Mouse (Mus musculus): ENCODE measurements around the gene Glra4. TPM values are rescaled to one million over a fixed set of nuclear protein-coding genes. Genes with fewer than 3 reads are reported as not detected.

The Glra4 gene
- 0.04 TPM for polyA plus RNA-seq (2021)

GRCm38 (mm10) chrX:136780041-136780440, at the start of gene Glra4:
TSS of gene Glra4 (minus strand) at chrX:136780141.
- peaks cover 22% of the 10 kb centered on the region for H3K27me3 ChIP-seq
- no peak for TF ChIP-seq CTCF (IDR thresholded peaks at IDR 0.05)
- in situ Hi-C loops (cut with MboI; ENCODE audit: low pct_unique_long_range_greater_than_20kb), result no loop called here
- POLR2A ChIA-PET, result no interaction called here
- ATAC-seq (no peak), DNase-seq (ENCODE audit: low read depth, low spot score) (no peak)
- CTCF ChIA-PET, result no interaction called here

GRCm38 (mm10) chrX:136828610-136829009, 48.7 kb upstream of the Glra4 start:
- ChIA-PET POLR2A (no interaction called here), CTCF (interaction anchor here (1.3 to 1.4 kb wide), 2 partner anchors 8 to 11 kb away, joined by 4 to 5 read pairs; no protein-coding TSS in a partner anchor)
- peaks cover 33% of the 10 kb centered on the region for H3K27me3 ChIP-seq
- no peak for TF ChIP-seq CTCF (IDR thresholded peaks at IDR 0.05)
- DNase-seq (ENCODE audit: low read depth, low spot score) (no peak), ATAC-seq (no peak)
- in situ Hi-C loops (cut with MboI; ENCODE audit: low pct_unique_long_range_greater_than_20kb), result no loop called here

- POLR2A ChIA-PET, result no interaction called here
- CTCF ChIA-PET, result no interaction called here
- H3K27me3 ChIP-seq, result peaks cover 28% of the 10 kb centered on the region
- in situ Hi-C loops (cut with MboI; ENCODE audit: low pct_unique_long_range_greater_than_20kb), result no loop called here
- ATAC-seq (no peak), DNase-seq (ENCODE audit: low read depth, low spot score) (no peak)
- TF ChIP-seq CTCF (IDR thresholded peaks at IDR 0.05), result no peak
Observed at GRCm38 (mm10) chrX:136825016-136825415, 45.1 kb upstream of the Glra4 start.

GRCm38 (mm10) chrX:136822371-136822770, 42.4 kb upstream of the Glra4 start, which contains the start of gene Plp1:
TSS of gene Plp1 (plus strand) at chrX:136822671.
- CTCF ChIA-PET, result no interaction called here
- peaks cover 7% of the 10 kb centered on the region for H3K27me3 ChIP-seq
- DNase-seq (ENCODE audit: low read depth, low spot score), result no peak
- no peak for ATAC-seq
- in situ Hi-C loops (cut with MboI; ENCODE audit: low pct_unique_long_range_greater_than_20kb), result loop anchor here (5.0 kb wide), 2 partner anchors 75 to 195 kb away; no protein-coding TSS in a partner anchor
- POLR2A ChIA-PET, result no interaction called here
- TF ChIP-seq CTCF (IDR thresholded peaks at IDR 0.05), result no peak

- CTCF ChIA-PET, result interaction anchor here (0.7 to 1.6 kb wide), 10 partner anchors 9 to 195 kb away, joined by 3 to 8 read pairs (median 4); no protein-coding TSS in a partner anchor
- TF ChIP-seq CTCF (IDR thresholded peaks at IDR 0.05), result peak; percentile 87
- peak; percentile 65 for ATAC-seq
- POLR2A ChIA-PET, result interaction anchor here (0.9 kb wide), 1 partner anchor 21 kb away, joined by 3 read pairs; no protein-coding TSS in a partner anchor
- DNase-seq (ENCODE audit: low read depth, low spot score), result peak; percentile 15
- in situ Hi-C loops (cut with MboI; ENCODE audit: low pct_unique_long_range_greater_than_20kb), result loop anchor here (5.0 kb wide), 2 partner anchors 73 to 193 kb away; no protein-coding TSS in a partner anchor
- H3K27me3 ChIP-seq, result peaks cover 7% of the 10 kb centered on the region
Observed at GRCm38 (mm10) chrX:136820250-136820649, 40.3 kb upstream of the Glra4 start.

- DNase-seq (ENCODE audit: low read depth, low spot score) (no peak), ATAC-seq (no peak)
- ChIA-PET POLR2A (no interaction called here), CTCF (interaction anchor here (1.1 to 1.6 kb wide), 7 partner anchors 9 to 74 kb away, joined by 3 to 8 read pairs (median 4); no protein-coding TSS in a partner anchor)
- in situ Hi-C loops (cut with MboI; ENCODE audit: low pct_unique_long_range_greater_than_20kb), result loop anchor here (5.0 kb wide), 2 partner anchors 72 to 192 kb away; no protein-coding TSS in a partner anchor
- no peak for TF ChIP-seq CTCF (IDR thresholded peaks at IDR 0.05)
- H3K27me3 ChIP-seq, result peaks cover 6% of the 10 kb centered on the region
Observed at GRCm38 (mm10) chrX:136819752-136820151, 39.8 kb upstream of the Glra4 start.

GRCm38 (mm10) chrX:136797223-136797622, 17.3 kb upstream of the Glra4 start:
- in situ Hi-C loops (cut with MboI; ENCODE audit: low pct_unique_long_range_greater_than_20kb), result no loop called here
- ATAC-seq, result no peak
- no peak for TF ChIP-seq CTCF (IDR thresholded peaks at IDR 0.05)
- POLR2A ChIA-PET, result no interaction called here
- no peak for DNase-seq (ENCODE audit: low read depth, low spot score)
- H3K27me3 ChIP-seq, result peaks cover 16% of the 10 kb centered on the region
- CTCF ChIA-PET, result no interaction called here

GRCm38 (mm10) chrX:136789446-136789845, 9.5 kb upstream of the Glra4 start:
- in situ Hi-C loops (cut with MboI; ENCODE audit: low pct_unique_long_range_greater_than_20kb), result no loop called here
- no peak for ATAC-seq
- H3K27me3 ChIP-seq, result peaks cover 16% of the 10 kb centered on the region
- TF ChIP-seq CTCF (IDR thresholded peaks at IDR 0.05), result no peak
- no peak for DNase-seq (ENCODE audit: low read depth, low spot score)
- CTCF ChIA-PET, result no interaction called here
- POLR2A ChIA-PET, result no interaction called here

GRCm38 (mm10) chrX:136779262-136779661, 679 bp downstream of the Glra4 start:
- ATAC-seq (no peak), DNase-seq (ENCODE audit: low read depth, low spot score) (no peak)
- no peak for TF ChIP-seq CTCF (IDR thresholded peaks at IDR 0.05)
- ChIA-PET CTCF (no interaction called here), POLR2A (no interaction called here)
- H3K27me3 ChIP-seq, result peaks cover 20% of the 10 kb centered on the region
- in situ Hi-C loops (cut with MboI; ENCODE audit: low pct_unique_long_range_greater_than_20kb), result no loop called here

- CTCF ChIA-PET, result no interaction called here
- POLR2A ChIA-PET, result no interaction called here
- TF ChIP-seq CTCF (IDR thresholded peaks at IDR 0.05), result no peak
- in situ Hi-C loops (cut with MboI; ENCODE audit: low pct_unique_long_range_greater_than_20kb), result no loop called here
- DNase-seq (ENCODE audit: low read depth, low spot score), result no peak
- H3K27me3 ChIP-seq, result peaks cover 14% of the 10 kb centered on the region
- ATAC-seq, result no peak
Observed at GRCm38 (mm10) chrX:136778046-136778445, 1.9 kb downstream of the Glra4 start.

- TF ChIP-seq CTCF (IDR thresholded peaks at IDR 0.05), result no peak
- peak; percentile 92 for ATAC-seq
- CTCF ChIA-PET, result interaction anchor here (0.6 to 2.3 kb wide), 4 partner anchors 12 to 96 kb away, joined by 3 to 17 read pairs (median 4); no protein-coding TSS in a partner anchor
- peak; percentile 25 for DNase-seq (ENCODE audit: low read depth, low spot score)
- POLR2A ChIA-PET, result no interaction called here
- in situ Hi-C loops (cut with MboI; ENCODE audit: low pct_unique_long_range_greater_than_20kb), result no loop called here
- H3K27me3 ChIP-seq, result peaks cover 12% of the 10 kb centered on the region
Observed at GRCm38 (mm10) chrX:136773035-136773434, 6.9 kb downstream of the Glra4 start.
